Mouse (Mus musculus) kidney, embryonic 16.5 days (tissue): ENCODE measurements around the gene Ndufaf2. TPM values are rescaled to one million over a fixed set of nuclear protein-coding genes. Genes with fewer than 3 reads are reported as not detected.

Experiments used
- ATAC-seq: fragments of 200-750 bp; cut with Nextera tagmentation; 2 replicates; pipeline ENCODE4 v1.8.0; 2017; ENCODE audit warnings: moderate TSS enrichment; ENCODE audit not compliant: low FRiP score, low TSS enrichment
- H3K27ac ChIP-seq: fragments of 300-500 bp; sonication (generic); 2 replicates; pipeline ENCODE4 v1.5.1; 2014; ENCODE audit warnings: low read length
- H3K27me3 ChIP-seq: fragments of 300-500 bp; sonication (generic); 2 replicates; pipeline ENCODE4 v1.6.1; 2014; ENCODE audit warnings: low read length, control low read depth, mixed read lengths; ENCODE audit not compliant: insufficient read depth
- H3K36me3 ChIP-seq: fragments of 300-500 bp; sonication (generic); 2 replicates; pipeline ENCODE4 v1.6.1; 2014; ENCODE audit warnings: low read length, control low read depth, mixed read lengths; ENCODE audit not compliant: insufficient read depth
- H3K4me1 ChIP-seq: fragments of 300-500 bp; sonication (generic); 2 replicates; pipeline ENCODE4 v1.6.1; 2014; ENCODE audit warnings: low read length, control low read depth, mixed read lengths; ENCODE audit not compliant: insufficient read depth
- H3K4me2 ChIP-seq: fragments of 300-500 bp; sonication (generic); replicated peaks from 2 replicates; pipeline ENCODE4 v1.6.1; 2014; ENCODE audit warnings: low read depth, low read length
- H3K4me3 ChIP-seq: fragments of 300-500 bp; sonication (generic); 2 replicates; pipeline ENCODE4 v1.5.1; 2014; ENCODE audit warnings: mild to moderate bottlenecking, low read length
- H3K9ac ChIP-seq: fragments of 300-500 bp; sonication (generic); replicated peaks from 2 replicates; pipeline ENCODE4 v1.6.1; 2014; ENCODE audit warnings: low read length
- H3K9me3 ChIP-seq: fragments of 300-500 bp; sonication (generic); 2 replicates; pipeline ENCODE4 v1.6.1; 2016; ENCODE audit warnings: low read length, control low read depth
- WGBS: fragments of 180-500 bp; shearing (Covaris S2); extraction: QIAGEN DNeasy Blood & Tissue Kit; methylation state at CpG from one replicate; pipeline ENCODE4 v1.1.7; 2014; 5-methylcytosine and 5-hydroxymethylcytosine counted together
- polyA plus RNA-seq: library from polyadenylated mRNA; unstranded; fragments of >200 nt; fragmentation: Nextera tagmentation; extraction: Ambion mirVana; gene quantifications from 2 replicates; pipeline ENCODE4 v1.2.1, GENCODE M21; 2015

Ndufaf2 gene
- polyA plus RNA-seq, 1 experiment from 2014 or later = 72.6 TPM

- Histone ChIP-seq H3K9ac (no peak overlapping the region), H3K36me3 (no peaks in the 10 kb centered on the region), H3K4me2 (no peak overlapping the region), H3K4me3 (no peak overlapping the region), H3K27ac (no peak overlapping the region), H3K4me1 (peaks cover 5% of the 10 kb centered on the region; the same call in 1 of the 2 replicates), H3K9me3 (no peaks in the 10 kb centered on the region), H3K27me3 (no peaks in the 10 kb centered on the region)
- ATAC-seq = no peak
- WGBS = 15% methylated on average over 2 of the region's 2 CpGs
Observed at GRCm38 (mm10) chr13:108100700-108101099, 57.7 kb downstream of the Ndufaf2 start.

GRCm38 (mm10) chr13:108096446-108096845, 62.0 kb downstream of the Ndufaf2 start:
- WGBS = 55% methylated on average over 7 of the region's 7 CpGs
- ATAC-seq = no peak

GRCm38 (mm10) chr13:108095617-108096016, 62.8 kb downstream of the Ndufaf2 start:
- no peak overlapping the region for H3K4me3 ChIP-seq
- H3K27me3 ChIP-seq = no peaks in the 10 kb centered on the region
- H3K9ac ChIP-seq = no peak overlapping the region
- H3K27ac ChIP-seq = no peak overlapping the region
- H3K9me3 ChIP-seq = no peaks in the 10 kb centered on the region
- peaks cover 3% of the 10 kb centered on the region; the same call in 1 of the 2 replicates for H3K4me1 ChIP-seq
- H3K4me2 ChIP-seq = no peak overlapping the region
- WGBS = 90% methylated on average over 7 of the region's 7 CpGs
- no peaks in the 10 kb centered on the region for H3K36me3 ChIP-seq
- no peak for ATAC-seq

More at GRCm38 (mm10) chr13:108096446-108096845, 62.0 kb downstream of the Ndufaf2 start:
- Histone ChIP-seq H3K4me3 (no peak overlapping the region), H3K4me2 (no peak overlapping the region), H3K4me1 (peaks cover 5% of the 10 kb centered on the region; the same call in 1 of the 2 replicates), H3K27me3 (no peaks in the 10 kb centered on the region), H3K9ac (no peak overlapping the region), H3K27ac (no peak overlapping the region), H3K36me3 (no peaks in the 10 kb centered on the region), H3K9me3 (no peaks in the 10 kb centered on the region)

GRCm38 (mm10) chr13:108094681-108095080, 63.7 kb downstream of the Ndufaf2 start:
- Histone ChIP-seq H3K9ac (no peak overlapping the region), H3K4me3 (no peak overlapping the region), H3K4me1 (no peaks in the 10 kb centered on the region), H3K9me3 (no peaks in the 10 kb centered on the region), H3K27me3 (no peaks in the 10 kb centered on the region), H3K36me3 (no peaks in the 10 kb centered on the region), H3K27ac (no peak overlapping the region), H3K4me2 (no peak overlapping the region)
- WGBS = 86% methylated on average over 5 of the region's 5 CpGs
- no peak for ATAC-seq

- no peak for ATAC-seq
- Histone ChIP-seq H3K36me3 (no peaks in the 10 kb centered on the region), H3K9ac (no peak overlapping the region), H3K4me1 (no peaks in the 10 kb centered on the region), H3K27ac (no peak overlapping the region), H3K4me3 (no peak overlapping the region), H3K9me3 (no peaks in the 10 kb centered on the region), H3K27me3 (no peaks in the 10 kb centered on the region), H3K4me2 (no peak overlapping the region)
- WGBS = 87% methylated on average over 7 of the region's 7 CpGs
Observed at GRCm38 (mm10) chr13:108092290-108092689, 66.1 kb downstream of the Ndufaf2 start.

GRCm38 (mm10) chr13:108086724-108087123, 71.7 kb downstream of the Ndufaf2 start:
- ATAC-seq = no peak
- Histone ChIP-seq H3K9me3 (no peaks in the 10 kb centered on the region), H3K4me1 (no peaks in the 10 kb centered on the region), H3K27ac (no peak overlapping the region), H3K36me3 (no peaks in the 10 kb centered on the region), H3K4me3 (no peak overlapping the region), H3K9ac (no peak overlapping the region), H3K27me3 (no peaks in the 10 kb centered on the region), H3K4me2 (no peak overlapping the region)
- WGBS = 53% methylated on average over 4 of the region's 4 CpGs

- Histone ChIP-seq H3K27me3 (no peaks in the 10 kb centered on the region), H3K4me1 (no peaks in the 10 kb centered on the region), H3K4me3 (no peak overlapping the region), H3K4me2 (no peak overlapping the region), H3K9me3 (no peaks in the 10 kb centered on the region), H3K9ac (no peak overlapping the region), H3K36me3 (no peaks in the 10 kb centered on the region), H3K27ac (no peak overlapping the region)
- 82% methylated on average over 5 of the region's 5 CpGs for WGBS
- ATAC-seq = no peak
Observed at GRCm38 (mm10) chr13:108086036-108086435, 72.4 kb downstream of the Ndufaf2 start.

GRCm38 (mm10) chr13:108084086-108084485, 74.3 kb downstream of the Ndufaf2 start:
- no peak overlapping the region for H3K9ac ChIP-seq
- 99% methylated on average over 4 of the region's 4 CpGs for WGBS
- H3K27me3 ChIP-seq = no peaks in the 10 kb centered on the region
- no peak overlapping the region for H3K4me3 ChIP-seq
- no peaks in the 10 kb centered on the region for H3K9me3 ChIP-seq
- H3K4me2 ChIP-seq = no peak overlapping the region
- ATAC-seq = no peak
- H3K36me3 ChIP-seq = no peaks in the 10 kb centered on the region
- H3K4me1 ChIP-seq = no peaks in the 10 kb centered on the region
- H3K27ac ChIP-seq = no peak overlapping the region

- H3K4me3 ChIP-seq = no peak overlapping the region
- WGBS = 84% methylated on average over 4 of the region's 4 CpGs
- H3K27ac ChIP-seq = no peak overlapping the region
- no peaks in the 10 kb centered on the region for H3K4me1 ChIP-seq
- ATAC-seq = no peak
- H3K27me3 ChIP-seq = no peaks in the 10 kb centered on the region
- no peaks in the 10 kb centered on the region for H3K36me3 ChIP-seq
- no peaks in the 10 kb centered on the region for H3K9me3 ChIP-seq
- H3K4me2 ChIP-seq = no peak overlapping the region
- no peak overlapping the region for H3K9ac ChIP-seq
Observed at GRCm38 (mm10) chr13:108077901-108078300, 80.5 kb downstream of the Ndufaf2 start.

GRCm38 (mm10) chr13:108077476-108077875, 80.9 kb downstream of the Ndufaf2 start:
- 84% methylated on average over 6 of the region's 6 CpGs for WGBS
- H3K4me2 ChIP-seq = no peak overlapping the region
- H3K9me3 ChIP-seq = no peaks in the 10 kb centered on the region
- no peak for ATAC-seq
- H3K4me3 ChIP-seq = no peak overlapping the region
- H3K4me1 ChIP-seq = no peaks in the 10 kb centered on the region
- H3K9ac ChIP-seq = no peak overlapping the region
- H3K36me3 ChIP-seq = no peaks in the 10 kb centered on the region
- no peaks in the 10 kb centered on the region for H3K27me3 ChIP-seq
- H3K27ac ChIP-seq = no peak overlapping the region
